ENCODE assay signal across 11 mouse cellular contexts in genomic region chr11:99369853-99370451, GRCm38 (mm10). TPM values are rescaled to one million over a fixed set of nuclear protein-coding genes. Genes with fewer than 3 reads are reported as not detected.
DNase-seq lines count a peak whose midpoint lies in the region; ATAC-seq and TF ChIP-seq lines count a peak whose summit lies in the region.
"Had no signal": no experiment of that assay in that cellular context is flagged by ENCODE, and none has a peak within 500 bp of the region (broad histone marks: within the 10 kb centered on the region; RNA-seq: fewer than 3 reads in every experiment).

No protein-coding gene starts in this region.

- H3K4me1 ChIP-seq in forebrain, postnatal 0 days (ENCODE audit: insufficient read depth): no peaks in the 10 kb centered on the region
- H3K4me1 ChIP-seq in forebrain, embryonic 15.5 days: no peaks in the 10 kb centered on the region
- H3K4me1 ChIP-seq in CH12.LX (ENCODE audit: control insufficient read depth in 1 of 2, insufficient read depth in 2 of 2): peaks cover 25 to 27% of the 10 kb centered on the region in 2 experiments
- H3K4me1 ChIP-seq in heart, embryonic 11.5 days (ENCODE audit: control insufficient read depth, insufficient read depth, low read length): no peaks in the 10 kb centered on the region
- H3K4me1 ChIP-seq in intestine, postnatal 0 days (replicated peaks; ENCODE audit: control insufficient read depth, insufficient read depth, low read length): no peaks in the 10 kb centered on the region
- H3K4me1 ChIP-seq: midbrain, embryonic 12.5 days had no signal

- TF ChIP-seq CTCF in forebrain, postnatal 0 days (IDR thresholded peaks at IDR 0.05; ENCODE audit: low read depth): no peak
- TF ChIP-seq CTCF in CH12.LX (conservative IDR thresholded peaks at IDR 0.05 in 1 of 2, IDR thresholded peaks at IDR 0.05 in 1 of 2; ENCODE audit: low read depth in 2 of 2, low read length in 2 of 2): no peak
- TF ChIP-seq CTCF in intestine, postnatal 0 days (IDR thresholded peaks at IDR 0.05; ENCODE audit: low read depth): no peak

- no peak overlapping the region for H3K4me2 ChIP-seq in forebrain, postnatal 0 days (ENCODE audit: low read depth)
- no peak overlapping the region for H3K4me2 ChIP-seq in forebrain, embryonic 15.5 days (replicated peaks)
- peak overlapping the region; percentile 94 for H3K4me2 ChIP-seq in CH12.LX (ENCODE audit: insufficient read depth, low read depth, poor library complexity, severe bottlenecking)
- H3K4me2 ChIP-seq in heart, embryonic 11.5 days: no peak overlapping the region
- H3K4me2 ChIP-seq in intestine, postnatal 0 days (replicated peaks; ENCODE audit: low read depth): no peak overlapping the region
- H3K4me2 ChIP-seq: midbrain, embryonic 12.5 days had no signal

- no peak for TF ChIP-seq RAD21 in CH12.LX (IDR thresholded peaks at IDR 0.05; ENCODE audit: low read depth, low read length)

- peak overlapping the region; percentile 54 for H3K27ac ChIP-seq in forebrain, postnatal 0 days (ENCODE audit: low read depth, low read length)
- no peak overlapping the region for H3K27ac ChIP-seq in forebrain, embryonic 15.5 days (replicated peaks)
- peak overlapping the region; percentile 62 for H3K27ac ChIP-seq in CH12.LX (ENCODE audit: insufficient read depth, low read depth)
- H3K27ac ChIP-seq in heart, embryonic 11.5 days (ENCODE audit: low read depth, low read length): no peak overlapping the region
- no peak overlapping the region for H3K27ac ChIP-seq in intestine, postnatal 0 days (ENCODE audit: low read depth, low read length)
- H3K27ac ChIP-seq: midbrain, embryonic 12.5 days had no signal

- H3K36me3 ChIP-seq in forebrain, postnatal 0 days (ENCODE audit: insufficient read depth): no peaks in the 10 kb centered on the region
- no peaks in the 10 kb centered on the region for H3K36me3 ChIP-seq in forebrain, embryonic 15.5 days
- no peaks in the 10 kb centered on the region for H3K36me3 ChIP-seq in CH12.LX (replicated peaks in 1 of 2; ENCODE audit: control insufficient read depth in 1 of 2, insufficient read depth in 1 of 2, low read length in 1 of 2)
- H3K36me3 ChIP-seq in heart, embryonic 11.5 days (ENCODE audit: control insufficient read depth, insufficient read depth, low read length): no peaks in the 10 kb centered on the region
- no peaks in the 10 kb centered on the region for H3K36me3 ChIP-seq in intestine, postnatal 0 days (ENCODE audit: control insufficient read depth, insufficient read depth)
- H3K36me3 ChIP-seq: midbrain, embryonic 12.5 days had no signal

- WGBS in forebrain, postnatal 0 days: 70% methylated on average over 8 of the region's 8 CpGs
- 80% methylated on average over 8 of the region's 8 CpGs for WGBS in forebrain, embryonic 15.5 days
- 81% methylated on average over 8 of the region's 8 CpGs for WGBS in heart, embryonic 11.5 days (ENCODE audit: insufficient replicate concordance)
- whole genome bisulfite sequencing in intestine, postnatal 0 days: 86% methylated on average over 8 of the region's 8 CpGs

- no peak overlapping the region for H3K4me3 ChIP-seq in forebrain, postnatal 0 days (ENCODE audit: low read depth, low read length)
- H3K4me3 ChIP-seq in forebrain, embryonic 15.5 days: no peak overlapping the region
- H3K4me3 ChIP-seq in CH12.LX (replicated peaks in 1 of 3; ENCODE audit: low read depth in 2 of 3, low read length in 2 of 3, poor library complexity in 1 of 3): peak overlapping the region; percentile 1 to 37 (median 35)
- H3K4me3 ChIP-seq in heart, embryonic 11.5 days (ENCODE audit: low read depth, low read length): no peak overlapping the region
- H3K4me3 ChIP-seq in intestine, postnatal 0 days (ENCODE audit: low read depth, low read length): no peak overlapping the region
- H3K4me3 ChIP-seq: midbrain, embryonic 12.5 days had no signal

- in situ Hi-C loops in CH12.LX (cut with MboI; ENCODE audit: low pct_ligation_motif_present, low pct_unique_long_range_greater_than_20kb, low sequenced_read_pairs): no loop called here

- H3K79me2 ChIP-seq in CH12.LX (replicated peaks; ENCODE audit: control insufficient read depth, extremely low read depth, insufficient read depth, poor library complexity, severe bottlenecking): no peaks in the 10 kb centered on the region

- ATAC-seq in forebrain, postnatal 0 days: peak; percentile 81
- ATAC-seq in forebrain, embryonic 15.5 days (replicated peaks): no peak
- ATAC-seq in neutrophil, adult 5-6 weeks (ENCODE audit: extremely low read depth, insufficient number of reproducible peaks, low FRiP score, poor library complexity, severe bottlenecking): peak; percentile 30; the same call in 1 of the 2 replicates
- no peak for ATAC-seq in heart, embryonic 11.5 days (replicated peaks; ENCODE audit: insufficient number of reproducible peaks, low FRiP score, low TSS enrichment)
- ATAC-seq in intestine, postnatal 0 days: no peak

- H3K27me3 ChIP-seq in forebrain, postnatal 0 days (ENCODE audit: insufficient read depth, low read length): no peaks in the 10 kb centered on the region
- H3K27me3 ChIP-seq in forebrain, embryonic 15.5 days: no peaks in the 10 kb centered on the region
- H3K27me3 ChIP-seq in CH12.LX (replicated peaks): peaks cover 46% of the 10 kb centered on the region
- H3K27me3 ChIP-seq in heart, embryonic 11.5 days (ENCODE audit: control insufficient read depth, insufficient read depth, low read length): peaks cover 5% of the 10 kb centered on the region; the same call in 1 of the 2 replicates
- H3K27me3 ChIP-seq in intestine, postnatal 0 days (replicated peaks; ENCODE audit: control insufficient read depth, insufficient read depth, low read length): no peaks in the 10 kb centered on the region
- H3K27me3 ChIP-seq: midbrain, embryonic 12.5 days had no signal

- peak; percentile 69 for DNase-seq in forebrain, postnatal 0 days
- peak; percentile 98 for DNase-seq in CH12.LX (ENCODE audit: extremely low read depth)
- peak; percentile 63 to 81 for DNase-seq in frontal cortex, postnatal 36 days (ENCODE audit: low spot score in 2 of 2)
- DNase-seq in heart, postnatal 4 days: no peak
- DNase-seq: spleen, adult 18-20 months had no signal

- TF ChIP-seq POLR2A in CH12.LX (IDR thresholded peaks at IDR 0.05; ENCODE audit: low read depth, low read length): peak; percentile 82

- dilution Hi-C loops in CH12.LX (cut with MboI; ENCODE audit: extremely low pct_ligation_motif_present, extremely low pct_unique_long_range_greater_than_20kb, low sequenced_read_pairs): no loop called here

- peak; percentile 80 for TF ChIP-seq EP300 in CH12.LX (IDR thresholded peaks at IDR 0.05; ENCODE audit: low read length)

- H3K9me3 ChIP-seq in forebrain, postnatal 0 days (ENCODE audit: low read length): no peaks in the 10 kb centered on the region
- no peaks in the 10 kb centered on the region for H3K9me3 ChIP-seq in forebrain, embryonic 15.5 days
- no peaks in the 10 kb centered on the region for H3K9me3 ChIP-seq in CH12.LX (replicated peaks; ENCODE audit: low read length)
- no peaks in the 10 kb centered on the region for H3K9me3 ChIP-seq in heart, embryonic 11.5 days (replicated peaks; ENCODE audit: control insufficient read depth, low read length)
- H3K9me3 ChIP-seq in intestine, postnatal 0 days (ENCODE audit: control insufficient read depth): no peaks in the 10 kb centered on the region
- H3K9me3 ChIP-seq: midbrain, embryonic 12.5 days had no signal

- H3K9ac ChIP-seq in forebrain, postnatal 0 days: no peak overlapping the region
- H3K9ac ChIP-seq in forebrain, embryonic 15.5 days (replicated peaks): no peak overlapping the region
- peak overlapping the region; percentile 73 for H3K9ac ChIP-seq in CH12.LX (ENCODE audit: insufficient read depth, low read depth)
- no peak overlapping the region for H3K9ac ChIP-seq in heart, embryonic 11.5 days (ENCODE audit: low read depth, low read length)
- H3K9ac ChIP-seq in intestine, postnatal 0 days (ENCODE audit: low read depth, low read length): no peak overlapping the region
- H3K9ac ChIP-seq: midbrain, embryonic 12.5 days had no signal

RNA-seq across cellular contexts. Expression of gene Krt28, which starts 4.8 kb away (rescaled TPM):
- total RNA-seq in forebrain, postnatal 0 days (2014; rRNA removed): 0.15 and 0.19 TPM in 2 replicates
- polyA plus RNA-seq in forebrain, postnatal 0 days (2015; fragmentation: Nextera tagmentation; extraction: Ambion mirVana): 0.24 and 0.48 TPM in 2 replicates
- 0.14 and 0.33 TPM in 2 replicates for polyA plus RNA-seq in forebrain, embryonic 15.5 days (2015; fragmentation: Nextera tagmentation; extraction: Ambion mirVana)
- total RNA-seq in CH12.LX (2012; rRNA removed) (0.13 TPM in 1 of 2 replicates, not detected in the other), CH12.LX (2014; rRNA removed) (not detected in 2 replicates)
- 0.14 and 0.27 TPM in 2 replicates for polyA plus RNA-seq in CH12.LX (2012; ENCODE audit: insufficient read length, low read depth)
- not detected in 2 replicates for total RNA-seq in neutrophil, adult 5-6 weeks (2017)
- total RNA-seq in heart, postnatal 4 days (2021): not detected
- polyA plus RNA-seq in heart, embryonic 11.5 days (2014; fragmentation: Nextera tagmentation; extraction: Ambion mirVana): 0.16 TPM in 1 of 2 replicates, not detected in the other
- not detected in 2 replicates for polyA plus RNA-seq in intestine, postnatal 0 days (2015; fragmentation: Nextera tagmentation; extraction: Ambion mirVana)

RNA-seq across cellular contexts. Expression of gene Krt27, which starts 19.0 kb away (rescaled TPM):
- total RNA-seq in forebrain, postnatal 0 days (2014; rRNA removed): 0.23 TPM in 1 of 2 replicates, not detected in the other
- 0.10 TPM in 1 of 2 replicates, not detected in the other for polyA plus RNA-seq in forebrain, postnatal 0 days (2015; fragmentation: Nextera tagmentation; extraction: Ambion mirVana)
- polyA plus RNA-seq in forebrain, embryonic 15.5 days (2015; fragmentation: Nextera tagmentation; extraction: Ambion mirVana): not detected in 2 replicates
- not detected in 2 replicates for total RNA-seq in CH12.LX (2012; rRNA removed)
- total RNA-seq in CH12.LX (2014; rRNA removed): not detected in 2 replicates
- not detected in 2 replicates for polyA plus RNA-seq in CH12.LX (2012; ENCODE audit: insufficient read length, low read depth)
- not detected in 2 replicates for total RNA-seq in neutrophil, adult 5-6 weeks (2017)
- total RNA-seq in heart, postnatal 4 days (2021): not detected
- polyA plus RNA-seq in heart, embryonic 11.5 days (2014; fragmentation: Nextera tagmentation; extraction: Ambion mirVana): not detected in 2 replicates
- not detected in 2 replicates for polyA plus RNA-seq in intestine, postnatal 0 days (2015; fragmentation: Nextera tagmentation; extraction: Ambion mirVana)
- total RNA-seq: layer of hippocampus, postnatal 25 days had no signal
- polyA plus RNA-seq: midbrain, embryonic 12.5 days had no signal

RNA-seq across cellular contexts. Expression of gene Krt10, which starts 19.2 kb away (rescaled TPM):
- 4.0 and 7.1 TPM in 2 replicates for total RNA-seq in forebrain, postnatal 0 days (2014; rRNA removed)
- polyA plus RNA-seq in forebrain, postnatal 0 days (2015; fragmentation: Nextera tagmentation; extraction: Ambion mirVana): 36.3 and 43.3 TPM in 2 replicates
- polyA plus RNA-seq in forebrain, embryonic 15.5 days (2015; fragmentation: Nextera tagmentation; extraction: Ambion mirVana): 31.6 and 36.1 TPM in 2 replicates
- total RNA-seq in CH12.LX (2012; rRNA removed): 3.0 and 3.4 TPM in 2 replicates
- 9.0 and 9.3 TPM in 2 replicates for total RNA-seq in CH12.LX (2014; rRNA removed)
- polyA plus RNA-seq in CH12.LX (2012; ENCODE audit: insufficient read length, low read depth): 12.2 and 15.3 TPM in 2 replicates
- 0.93 TPM in 1 of 2 replicates, not detected in the other for total RNA-seq in neutrophil, adult 5-6 weeks (2017)
- total RNA-seq in heart, postnatal 4 days (2021): 1 to 10 TPM; 8.6 to 9.5 TPM
- 12.9 and 14.9 TPM in 2 replicates for polyA plus RNA-seq in heart, embryonic 11.5 days (2014; fragmentation: Nextera tagmentation; extraction: Ambion mirVana)
- 13.6 and 14.5 TPM in 2 replicates for polyA plus RNA-seq in intestine, postnatal 0 days (2015; fragmentation: Nextera tagmentation; extraction: Ambion mirVana)

RNA-seq across cellular contexts. Expression of gene Krt26, which starts 32.2 kb away (rescaled TPM):
- 0.14 TPM in 1 of 2 replicates, not detected in the other for total RNA-seq in forebrain, postnatal 0 days (2014; rRNA removed)
- 0.12 and 0.15 TPM in 2 replicates for polyA plus RNA-seq in forebrain, postnatal 0 days (2015; fragmentation: Nextera tagmentation; extraction: Ambion mirVana)
- polyA plus RNA-seq in forebrain, embryonic 15.5 days (2015; fragmentation: Nextera tagmentation; extraction: Ambion mirVana): not detected in 2 replicates
- not detected in 2 replicates for total RNA-seq in CH12.LX (2012; rRNA removed)
- not detected in 2 replicates for total RNA-seq in CH12.LX (2014; rRNA removed)
- polyA plus RNA-seq in CH12.LX (2012; ENCODE audit: insufficient read length, low read depth): not detected in 2 replicates
- not detected in 2 replicates for total RNA-seq in neutrophil, adult 5-6 weeks (2017)
- total RNA-seq in heart, postnatal 4 days (2021): not detected
- not detected in 2 replicates for polyA plus RNA-seq in heart, embryonic 11.5 days (2014; fragmentation: Nextera tagmentation; extraction: Ambion mirVana)
- polyA plus RNA-seq in intestine, postnatal 0 days (2015; fragmentation: Nextera tagmentation; extraction: Ambion mirVana): not detected in 2 replicates
- total RNA-seq: layer of hippocampus, postnatal 25 days had no signal

RNA-seq across cellular contexts. Expression of gene Krt25, which starts 47.2 kb away (rescaled TPM):
- total RNA-seq in forebrain, postnatal 0 days (2014; rRNA removed): not detected in 2 replicates
- polyA plus RNA-seq in forebrain, postnatal 0 days (2015; fragmentation: Nextera tagmentation; extraction: Ambion mirVana): 0.11 and 0.24 TPM in 2 replicates
- 0.08 and 0.09 TPM in 2 replicates for polyA plus RNA-seq in forebrain, embryonic 15.5 days (2015; fragmentation: Nextera tagmentation; extraction: Ambion mirVana)
- 0.42 and 1.0 TPM in 2 replicates for total RNA-seq in CH12.LX (2012; rRNA removed)
- 0.17 and 0.36 TPM in 2 replicates for total RNA-seq in CH12.LX (2014; rRNA removed)
- polyA plus RNA-seq in CH12.LX (2012; ENCODE audit: insufficient read length, low read depth): 0.69 and 0.75 TPM in 2 replicates
- not detected in 2 replicates for total RNA-seq in neutrophil, adult 5-6 weeks (2017)
- under 1 TPM; 0.14 to 0.31 TPM for total RNA-seq in heart, postnatal 4 days (2021)
- polyA plus RNA-seq in heart, embryonic 11.5 days (2014; fragmentation: Nextera tagmentation; extraction: Ambion mirVana): not detected in 2 replicates
- 0.26 and 0.52 TPM in 2 replicates for polyA plus RNA-seq in intestine, postnatal 0 days (2015; fragmentation: Nextera tagmentation; extraction: Ambion mirVana)
- total RNA-seq: layer of hippocampus, postnatal 25 days had no signal
- polyA plus RNA-seq: midbrain, embryonic 12.5 days had no signal

Comparison
In these comparisons a context has a peak if more than half of its experiments do, and no peak if none do; other contexts are left out.
1. ATAC-seq: peak in forebrain, postnatal 0 days (single experiment) and neutrophil, adult 5-6 weeks (single experiment); none in forebrain, embryonic 15.5 days (single experiment), heart, embryonic 11.5 days (single experiment) and intestine, postnatal 0 days (single experiment).
2. H3K27ac ChIP-seq: peak in forebrain, postnatal 0 days (single experiment) and CH12.LX (single experiment); none in forebrain, embryonic 15.5 days (single experiment), heart, embryonic 11.5 days (single experiment) and intestine, postnatal 0 days (single experiment).
3. H3K4me3 ChIP-seq: peak in CH12.LX (3 of 3); none in forebrain, postnatal 0 days (single experiment), forebrain, embryonic 15.5 days (single experiment), heart, embryonic 11.5 days (single experiment) and intestine, postnatal 0 days (single experiment).